Mouse (Mus musculus): ENCODE results near the gene Srp14.
A peak's percentile ranks its signal among the peaks of the same experiment; 100 is the strongest.

Gene Srp14

DNA sequence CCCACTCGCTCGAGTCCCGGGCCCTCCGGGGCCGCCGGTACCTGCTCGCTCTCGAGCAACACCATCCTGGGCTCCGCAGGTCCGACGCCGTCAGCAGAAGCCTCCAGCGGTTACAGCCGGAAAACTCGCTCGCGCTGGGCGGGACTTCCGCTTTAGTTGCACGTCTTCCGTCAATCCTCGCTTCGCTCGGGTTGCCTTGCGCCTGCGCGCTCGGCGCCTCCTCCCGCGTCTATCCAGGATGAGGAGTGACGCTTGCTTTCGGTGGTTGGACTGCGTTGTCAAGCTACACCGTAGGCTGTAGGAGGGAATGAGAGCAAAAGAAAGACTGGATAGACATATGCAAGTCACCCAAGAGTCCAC, at the start of gene Srp14:
TSS of gene Srp14 (minus strand) at position 162 of the 360 bp plus-strand sequence.
- peak; percentile 97 for DNase-seq

DNA sequence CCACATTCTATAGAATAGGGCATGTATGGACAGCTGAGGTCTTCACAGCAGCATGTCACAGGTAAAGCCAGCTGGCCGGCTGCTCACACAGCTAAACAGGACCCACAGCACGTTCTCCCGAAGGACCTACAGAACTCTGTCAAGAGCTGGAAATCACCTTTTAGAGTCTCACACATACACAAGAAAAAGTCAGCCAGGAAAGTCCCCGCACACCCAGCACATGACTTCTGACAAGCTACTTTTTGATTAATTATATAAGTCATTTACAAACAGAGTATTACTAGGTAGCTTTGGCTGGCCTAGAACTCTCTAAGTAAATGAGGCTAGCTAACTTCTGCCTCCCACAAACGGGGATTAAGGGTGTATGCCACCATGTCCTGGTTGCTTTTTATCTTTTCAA, 47.0 kb upstream of the Srp14 start:
- no peak for DNase-seq

DNA sequence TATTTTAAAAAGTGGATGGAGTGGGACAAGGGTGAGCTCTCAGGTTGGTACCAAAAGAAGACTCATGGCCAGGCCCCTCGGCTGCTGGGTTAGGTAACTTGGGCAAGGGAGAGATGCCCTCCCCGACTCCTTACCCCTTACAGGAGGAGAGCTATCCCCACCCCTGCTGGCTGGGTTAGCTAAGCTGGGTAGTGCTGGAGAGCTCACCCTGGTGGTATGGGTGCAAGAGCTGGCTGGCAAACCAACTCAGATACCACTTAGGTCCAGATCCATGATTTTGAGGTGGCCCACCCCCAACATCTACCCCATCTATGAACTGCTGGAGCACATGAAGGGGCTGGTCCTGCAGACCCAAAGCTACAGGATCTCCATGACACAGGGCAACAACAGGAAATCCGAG, 45.3 kb upstream of the Srp14 start:
- DNase-seq: no peak

DNA sequence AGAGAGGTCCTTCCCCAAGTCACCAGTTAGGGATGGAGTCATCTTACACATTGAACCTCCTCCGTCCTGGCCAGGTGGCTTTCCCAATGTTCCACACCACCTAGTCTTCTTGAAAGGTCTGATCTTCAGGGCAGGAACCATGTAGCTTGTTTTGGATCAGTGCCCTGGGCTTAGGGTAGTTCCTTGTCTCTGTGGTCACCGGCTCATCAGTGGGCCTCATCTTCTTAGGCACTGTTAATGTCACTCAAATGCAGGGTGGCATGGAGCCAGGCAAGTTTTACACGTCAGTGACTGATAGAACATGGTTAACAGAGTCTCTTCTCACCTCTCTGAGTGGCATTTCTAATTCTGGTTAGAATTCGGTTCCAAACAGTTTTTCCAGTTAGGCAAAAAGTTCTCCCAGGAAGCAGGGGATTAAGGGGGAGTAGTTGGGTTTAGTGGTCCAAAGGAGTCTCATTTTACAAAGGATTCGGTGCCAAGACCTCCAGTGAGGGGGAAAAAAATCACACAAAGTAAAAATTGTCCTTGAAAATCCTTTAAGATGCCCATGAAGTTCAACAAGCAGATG, 43.7 kb upstream of the Srp14 start:
- DNase-seq: peak; percentile 53

DNA sequence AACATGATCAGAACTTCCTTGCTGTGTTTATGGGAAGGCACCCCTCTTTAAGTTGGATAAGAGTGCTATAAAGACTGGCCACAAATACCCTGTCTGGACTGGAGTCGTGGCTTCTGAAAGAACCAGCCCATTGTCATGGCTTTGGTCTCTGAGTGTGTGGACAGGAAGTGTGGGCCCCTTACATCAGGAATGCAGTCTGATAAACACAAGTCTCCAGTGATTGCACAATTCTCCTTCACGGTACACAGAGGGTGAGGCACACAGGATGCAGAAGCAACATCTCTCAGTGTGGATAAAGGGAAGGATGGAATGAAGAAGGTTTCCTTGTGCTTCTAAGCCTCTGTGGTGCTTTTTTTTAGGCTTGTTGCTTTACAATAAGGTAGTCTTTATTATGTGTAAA, 42.8 kb upstream of the Srp14 start:
- no peak for DNase-seq

DNA sequence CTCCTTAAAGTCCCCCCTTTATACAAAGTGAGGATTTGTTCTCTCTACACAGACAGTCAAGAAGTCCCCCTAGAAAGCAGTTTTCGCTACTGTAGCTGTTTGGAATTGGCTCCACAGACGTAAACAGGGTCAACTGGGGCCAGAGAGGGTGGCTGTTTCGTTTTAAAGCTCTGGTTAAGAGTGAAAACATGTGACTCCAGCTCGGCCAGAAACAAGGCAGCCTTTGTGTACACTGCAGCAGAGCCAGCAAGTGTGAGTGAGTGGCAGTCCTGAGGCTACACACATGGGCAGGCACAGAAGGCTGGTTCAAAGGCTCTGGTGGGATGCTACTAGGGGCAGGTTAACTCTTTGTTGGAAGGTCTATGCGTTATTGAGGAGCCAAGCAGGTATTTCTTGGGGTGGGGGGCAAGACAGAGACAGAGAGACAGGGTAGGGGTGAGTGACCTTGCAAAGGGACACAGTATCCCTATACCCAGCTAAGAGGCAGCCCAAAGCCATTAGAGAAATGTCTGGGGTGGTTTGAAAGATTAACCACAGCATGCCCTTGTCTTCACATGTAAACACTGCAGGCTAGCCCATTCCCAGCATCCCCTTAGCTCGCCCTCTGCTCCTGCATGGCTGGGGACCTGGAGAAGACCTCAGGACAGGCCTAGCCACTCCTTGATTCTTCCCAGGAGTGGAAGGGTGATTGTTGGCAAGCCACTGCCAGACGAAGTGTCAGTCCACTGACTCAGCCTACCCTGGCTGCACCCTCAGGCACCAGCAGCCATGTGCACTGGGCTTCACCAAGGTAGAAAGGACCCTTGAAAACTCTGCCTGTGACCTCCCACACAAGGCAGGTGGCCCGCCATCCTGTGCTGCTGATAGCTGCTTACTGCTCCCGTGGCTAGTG, 40.8 kb upstream of the Srp14 start:
- DNase-seq: peak; percentile 84

DNA sequence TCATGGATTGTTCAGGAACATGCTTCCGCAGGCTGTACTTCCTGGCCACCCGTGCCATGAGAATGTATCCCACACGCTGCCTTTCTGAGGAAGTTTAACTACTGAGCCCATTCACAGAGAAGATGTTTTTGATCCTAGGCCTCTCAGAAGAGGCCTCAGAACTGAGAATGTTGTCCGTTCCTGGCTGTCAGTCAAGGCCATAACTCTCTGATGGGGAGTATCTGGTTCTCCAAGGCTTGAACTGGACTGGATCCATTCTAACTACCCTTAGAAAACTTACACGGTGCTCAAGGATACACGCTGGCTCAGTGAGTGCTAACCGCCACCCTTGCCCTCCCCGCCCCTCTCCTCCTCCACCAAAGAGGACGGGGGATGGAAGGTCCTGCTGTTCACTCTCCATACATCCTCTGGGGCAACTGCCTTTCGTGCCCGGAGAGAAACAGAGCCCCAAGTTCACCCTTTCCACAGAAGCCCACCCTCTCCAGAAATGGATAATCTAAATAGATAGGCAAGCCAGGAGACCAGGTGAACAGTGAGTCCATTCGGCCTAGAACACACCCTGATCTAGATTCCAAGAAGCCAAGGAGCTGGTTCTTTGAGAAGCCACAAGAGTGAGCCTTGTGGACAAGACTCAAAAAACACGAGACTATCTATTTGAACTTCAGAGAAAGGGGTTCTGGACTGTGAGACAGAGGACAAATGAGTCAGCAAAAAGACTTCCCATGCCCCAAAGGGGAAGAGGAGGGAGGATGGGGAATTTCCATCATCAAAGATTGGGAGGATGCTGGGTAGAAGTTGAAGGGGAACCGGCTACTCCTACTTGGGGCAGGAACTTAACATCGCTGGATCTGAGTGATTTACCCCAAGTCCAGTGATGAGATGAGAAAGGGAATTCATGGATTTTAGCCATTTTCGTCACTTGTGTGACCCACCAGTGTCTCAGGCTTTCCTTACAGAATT, 33.2 kb upstream of the Srp14 start:
- DNase-seq: no peak

DNA sequence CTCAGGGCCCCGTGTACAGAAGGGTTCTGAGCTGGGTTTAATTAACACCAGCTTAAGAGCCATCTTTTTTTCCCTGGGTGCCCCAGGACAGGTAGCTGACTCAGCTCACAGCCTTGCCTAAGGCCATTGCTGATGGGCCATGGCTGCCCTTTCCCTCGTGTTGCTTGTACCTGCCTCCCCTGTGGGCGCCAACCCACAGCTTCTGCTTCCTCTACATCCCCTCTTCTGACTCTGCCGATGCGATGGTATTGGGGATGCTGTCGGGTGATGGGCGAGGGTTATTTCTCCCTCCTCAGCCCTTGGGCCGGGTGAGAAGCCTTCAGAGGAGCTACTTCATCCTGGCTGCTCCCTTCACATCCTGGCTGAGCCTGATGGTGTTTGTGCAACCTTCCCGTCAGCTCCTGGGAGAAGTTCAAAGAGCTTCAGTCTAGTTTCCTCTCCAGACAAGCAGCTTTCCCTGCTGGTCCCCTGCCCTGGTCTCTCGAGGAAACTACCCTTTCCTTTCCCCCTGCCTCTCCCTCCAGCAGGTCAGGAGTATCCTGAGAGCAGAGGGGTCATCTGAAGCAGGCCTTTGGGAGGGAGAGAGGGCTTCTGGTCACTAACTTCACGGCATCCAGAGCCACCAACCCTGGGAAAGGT, 32.4 kb upstream of the Srp14 start:
- DNase-seq: peak; percentile 40

DNA sequence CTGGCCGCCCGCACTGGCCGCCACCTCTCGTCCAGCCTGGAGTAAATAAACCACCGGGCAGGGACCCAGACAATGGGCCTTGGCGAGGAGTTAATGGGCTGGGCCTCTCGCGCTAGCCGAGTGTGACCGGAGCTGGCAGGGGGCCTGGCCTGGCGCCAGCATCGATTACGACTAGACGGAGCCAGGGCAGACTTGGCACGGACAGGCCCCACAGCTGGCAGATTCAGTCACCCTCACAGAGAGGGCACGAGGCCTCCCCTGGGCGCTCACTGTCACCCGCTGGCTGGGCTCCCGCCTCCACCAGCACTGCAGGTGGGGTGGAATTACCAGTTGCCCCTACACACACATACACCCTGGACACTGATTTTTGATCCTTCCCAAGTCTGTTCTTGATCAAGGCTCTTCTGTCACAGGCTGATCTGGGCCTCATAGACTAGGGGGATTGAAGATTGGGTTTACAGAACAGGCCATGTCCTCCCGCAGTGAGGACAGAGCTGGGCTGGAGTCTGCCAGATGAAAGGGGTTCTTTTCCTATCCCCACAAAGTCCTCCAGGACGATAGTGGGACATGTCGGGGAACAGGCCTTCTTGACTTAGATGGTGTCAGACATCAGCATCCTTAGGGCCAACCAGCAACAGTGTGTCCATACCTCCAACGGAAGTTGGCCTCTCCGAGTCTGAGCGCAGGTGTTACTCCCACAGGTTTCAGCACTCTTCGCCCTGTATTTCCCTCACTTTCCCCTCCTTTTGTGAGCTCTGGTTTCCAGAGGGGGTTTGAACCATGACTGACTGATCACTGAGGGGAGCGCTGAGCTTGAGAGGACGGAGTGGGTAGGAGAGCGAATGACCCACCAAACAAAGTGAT, 31.2 kb upstream of the Srp14 start:
- peak; percentile 97 for DNase-seq

DNA sequence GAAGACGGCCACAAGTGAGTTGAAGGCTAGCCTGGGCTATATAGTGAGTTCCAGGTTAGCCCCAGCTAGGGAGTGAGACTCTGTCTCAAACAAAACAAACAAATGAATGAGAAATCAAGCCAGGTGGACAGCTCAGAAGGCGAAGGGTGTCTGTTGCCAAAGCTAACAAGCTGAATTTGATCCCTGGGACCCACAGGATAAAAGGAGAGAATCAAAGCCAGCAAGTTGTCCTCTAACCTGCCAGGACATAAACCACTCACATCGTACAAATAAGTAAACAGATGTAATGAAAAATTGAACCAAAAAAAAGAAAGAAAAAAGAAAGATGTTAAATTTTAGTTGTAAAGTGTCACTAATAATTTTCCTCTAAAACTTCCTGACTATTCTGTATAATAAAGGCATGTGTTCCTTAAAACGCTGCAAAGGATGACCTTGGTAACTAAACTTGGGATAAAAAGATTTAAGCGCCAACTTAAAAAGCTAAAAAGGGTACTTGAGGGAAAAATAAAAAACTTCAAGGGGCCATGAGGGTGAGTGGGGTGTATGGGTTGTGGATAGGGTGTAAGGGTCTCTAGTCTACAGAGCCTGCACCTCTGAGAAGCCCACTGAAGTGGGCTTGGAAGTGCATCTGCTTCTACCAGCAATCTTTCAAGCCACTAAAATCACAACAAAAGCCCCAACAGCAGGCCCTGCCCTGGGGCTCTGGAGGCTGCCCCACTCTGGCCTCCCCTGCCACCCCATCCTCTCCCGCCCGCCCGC, 30.4 kb upstream of the Srp14 start:
- no peak for DNase-seq

DNA sequence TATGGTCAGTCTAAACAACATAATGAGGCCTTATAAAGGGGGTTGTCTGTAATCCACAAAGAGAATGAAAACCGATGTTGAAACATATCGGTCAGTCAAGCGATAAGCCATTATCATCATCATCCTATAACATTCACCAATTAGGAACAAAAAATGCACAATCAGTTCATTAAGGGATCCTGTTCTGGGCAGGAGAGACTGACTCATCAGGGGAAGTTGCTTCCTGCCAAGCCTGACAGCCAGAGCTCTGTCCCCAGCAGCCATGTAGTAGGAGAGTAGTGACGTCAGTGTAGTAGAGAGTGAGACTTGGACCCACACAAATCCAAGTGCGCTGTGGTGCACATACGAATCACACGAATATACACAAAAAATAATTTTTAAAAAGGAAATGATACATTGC, 27.6 kb upstream of the Srp14 start:
- no peak for DNase-seq

DNA sequence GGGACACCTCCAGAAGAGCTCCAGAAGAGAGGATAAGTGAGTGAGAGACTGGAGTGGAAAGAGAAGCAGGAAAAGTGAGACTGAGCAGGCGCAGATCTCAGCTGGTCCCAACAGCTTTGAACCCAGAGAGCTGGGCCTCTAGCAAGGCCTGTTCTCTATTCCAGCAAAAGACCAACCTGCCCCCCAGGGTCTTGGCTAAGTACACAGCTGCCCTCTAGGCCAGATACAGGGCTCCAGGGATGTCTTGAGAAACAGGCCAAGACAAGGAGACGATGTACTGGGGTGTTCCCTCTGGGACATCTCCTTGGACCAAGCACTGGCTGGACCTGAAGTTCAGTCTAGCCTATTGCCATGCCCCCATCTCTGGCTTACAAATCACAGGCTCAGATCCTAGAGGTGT, 20.7 kb upstream of the Srp14 start:
- DNase-seq: no peak

DNA sequence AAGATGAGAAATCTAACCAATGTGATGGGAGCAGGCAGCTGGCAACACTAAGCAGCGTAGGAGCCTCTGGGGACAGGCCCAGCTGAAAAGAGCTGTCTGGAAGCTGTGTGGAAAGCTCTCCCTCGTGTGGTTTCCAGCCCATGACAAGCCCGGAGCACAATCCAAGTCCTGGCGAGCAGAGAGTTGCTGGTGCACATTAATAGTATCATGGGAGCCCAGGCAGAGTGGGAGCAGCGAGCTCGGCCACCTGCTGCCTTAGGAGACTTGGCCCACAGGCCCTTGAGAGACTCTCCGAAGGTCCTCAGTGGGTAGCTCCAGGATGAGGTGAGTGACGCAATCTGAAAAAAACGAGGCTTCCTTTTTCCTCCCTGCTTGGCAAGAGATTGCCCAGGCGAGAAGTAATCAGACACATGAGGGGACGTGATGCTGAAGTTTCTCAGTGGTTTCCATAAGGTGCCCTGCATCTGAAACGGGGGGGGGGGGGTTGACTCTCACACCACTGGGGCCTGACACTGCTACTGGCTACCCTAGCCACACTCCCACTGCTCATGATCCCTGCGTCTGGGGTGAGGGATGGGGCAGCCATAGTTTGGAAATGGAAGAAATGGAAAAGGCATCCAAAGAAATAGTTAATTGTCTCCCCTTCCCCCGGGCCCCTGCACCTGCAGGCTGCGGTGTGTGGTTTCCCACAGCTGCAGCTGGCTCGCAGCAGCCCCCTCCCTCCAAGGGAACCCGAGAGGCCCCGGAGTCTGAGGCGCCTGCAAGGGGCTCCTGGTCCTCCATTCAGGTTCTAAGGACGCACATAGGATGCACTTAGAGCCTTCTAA, 19.8 kb upstream of the Srp14 start:
- DNase-seq: peak; percentile 41

DNA sequence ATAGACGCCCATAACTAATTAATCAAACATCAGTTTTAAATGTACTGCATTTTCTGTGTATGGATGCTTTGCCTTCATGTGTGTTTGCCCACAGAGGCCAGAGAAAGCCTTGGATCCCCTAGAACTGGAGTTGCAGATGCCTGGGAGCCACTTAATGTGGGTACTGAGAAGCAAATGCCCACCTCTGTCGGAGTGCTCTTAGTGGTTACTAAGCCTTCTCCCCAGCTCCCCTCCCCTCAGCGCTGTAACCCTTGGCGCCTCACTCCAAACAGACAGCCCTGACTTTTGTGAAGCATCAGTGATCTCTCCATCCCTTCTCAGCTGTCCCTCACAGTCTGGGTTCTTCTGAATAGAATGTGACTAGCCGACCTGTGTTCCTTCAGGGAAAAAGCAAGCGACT, 19.0 kb upstream of the Srp14 start:
- DNase-seq: no peak

DNA sequence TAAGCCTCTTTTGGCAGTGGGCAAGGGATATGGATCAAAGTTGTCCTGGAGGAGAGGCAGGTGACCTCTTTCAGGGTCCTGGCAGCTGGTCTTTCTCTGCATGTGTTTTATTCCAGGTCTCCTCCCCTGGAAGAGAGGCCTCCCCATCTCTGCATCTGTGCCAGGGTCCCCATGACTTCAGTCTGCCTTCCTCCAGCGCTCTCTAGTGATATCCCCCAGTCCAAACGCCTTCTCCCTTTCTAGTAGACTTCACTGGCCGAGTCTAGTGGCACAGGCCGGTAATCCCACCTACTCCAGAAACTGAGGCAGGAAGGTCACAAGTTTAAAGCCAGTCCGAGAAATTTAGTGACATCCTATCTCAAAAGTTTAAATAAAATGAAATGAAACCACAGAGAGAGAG, 18.4 kb upstream of the Srp14 start:
- DNase-seq: no peak

DNA sequence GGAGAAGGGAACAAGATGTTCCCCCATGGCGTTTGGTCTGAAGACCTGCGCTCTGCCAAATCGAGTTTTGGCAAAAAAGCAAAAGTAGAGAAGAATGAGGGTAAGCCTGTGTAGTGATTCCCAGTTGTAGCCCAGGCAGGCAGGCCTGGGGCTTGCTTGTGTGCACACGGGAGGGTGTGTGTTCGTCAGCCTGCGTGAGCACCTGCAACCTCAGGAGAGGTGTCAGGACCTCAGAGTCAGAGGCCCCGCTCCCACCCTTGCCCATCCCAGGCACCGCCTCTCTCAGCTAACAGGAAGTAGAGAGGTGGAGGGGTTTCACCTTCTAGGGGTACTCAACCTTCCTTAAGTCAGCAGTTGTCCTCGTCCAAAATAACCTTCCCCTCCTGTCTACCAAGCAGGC, 15.5 kb upstream of the Srp14 start:
- no peak for DNase-seq

DNA sequence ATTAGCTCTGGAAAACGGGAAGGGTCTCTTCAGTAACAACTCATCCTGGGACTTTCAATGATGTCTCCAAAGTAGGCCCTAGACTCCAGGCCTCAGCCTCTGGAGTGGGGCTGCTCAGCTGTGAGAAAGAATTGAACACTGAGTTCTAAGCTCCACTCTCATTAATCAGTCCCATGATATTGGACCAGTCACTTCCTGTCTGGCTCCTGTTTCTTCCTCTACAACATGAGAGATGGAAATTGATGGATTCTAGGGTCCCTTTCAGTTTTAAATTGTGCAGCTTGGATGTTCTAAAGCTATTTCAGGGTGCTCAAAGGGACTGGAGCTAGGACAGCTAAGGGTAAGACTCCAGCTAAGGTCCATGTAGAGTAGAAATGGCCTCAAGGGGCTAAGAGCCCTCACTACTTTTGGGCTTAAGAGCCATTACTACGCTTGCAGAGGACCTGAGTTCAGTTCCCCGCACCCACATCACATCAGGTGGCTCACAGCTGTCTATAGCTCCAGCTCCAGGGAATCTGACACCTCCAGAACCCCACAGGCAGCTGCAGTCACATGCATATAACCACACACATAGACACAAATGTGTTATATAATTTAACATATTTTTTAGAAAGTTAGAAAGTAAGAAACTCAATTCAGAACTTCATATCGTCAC, 12.4 kb upstream of the Srp14 start:
- DNase-seq: no peak

DNA sequence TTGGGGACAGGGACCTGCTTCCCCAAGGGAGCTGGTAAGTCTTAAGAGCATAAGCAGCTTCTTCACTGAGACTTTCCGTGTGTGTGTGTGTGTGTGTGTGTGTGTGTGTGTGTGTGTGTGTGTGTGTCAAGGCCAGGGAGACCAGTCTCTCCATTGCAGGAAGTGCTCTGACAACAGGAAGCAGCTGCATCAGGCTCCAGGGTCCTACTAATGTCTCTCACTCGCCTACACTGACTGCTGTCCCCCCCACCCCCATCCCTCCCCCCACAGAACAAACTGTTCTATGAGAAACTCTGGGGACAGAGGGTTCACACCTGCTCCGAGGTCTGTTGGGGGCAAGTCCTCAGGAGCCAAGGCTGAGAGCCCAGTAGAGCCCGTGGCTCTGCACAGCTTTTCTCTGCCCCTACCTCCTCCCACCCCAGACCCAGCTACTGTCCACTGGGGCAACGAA, 11.8 kb upstream of the Srp14 start:
- DNase-seq: peak; percentile 77

DNA sequence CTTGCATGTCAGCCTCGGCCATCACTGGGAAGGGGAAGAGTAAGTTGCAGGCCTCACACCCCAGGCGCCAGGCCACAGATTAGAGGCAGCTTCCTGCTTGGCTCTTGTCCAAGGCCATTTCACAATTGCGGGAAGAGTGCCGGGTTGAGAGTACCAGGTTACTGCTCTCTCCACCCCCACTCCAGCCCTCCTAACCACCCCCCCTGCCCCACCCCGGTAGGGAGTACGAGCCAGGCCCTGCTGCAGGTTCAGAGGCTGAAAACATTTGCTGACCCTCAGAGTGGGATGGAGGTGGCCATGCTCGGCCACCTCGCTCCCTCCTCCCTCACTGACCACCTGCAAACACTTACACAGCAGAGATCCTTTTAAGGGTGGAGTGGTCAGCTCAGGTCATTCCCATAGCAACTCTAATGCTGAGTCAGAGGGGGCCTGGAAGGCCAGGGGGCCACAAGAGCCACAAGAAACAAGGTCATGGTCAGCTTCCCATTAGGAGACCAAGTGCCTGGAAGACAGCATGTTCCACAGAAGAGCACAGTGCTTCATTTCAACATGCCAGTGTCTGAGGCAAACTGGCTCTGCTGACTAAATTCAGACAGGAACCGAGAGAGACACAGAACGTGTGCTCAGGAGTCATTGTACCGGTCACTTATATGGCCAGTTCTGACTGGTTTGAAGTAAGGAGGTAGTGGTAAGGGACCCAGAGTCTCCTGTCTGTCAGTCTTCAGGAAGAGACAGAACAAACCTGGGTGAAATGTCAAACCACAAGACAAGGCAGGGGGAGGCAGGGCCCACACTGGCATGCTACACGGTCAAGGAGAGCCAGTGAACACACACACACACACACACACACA, 11.0 kb upstream of the Srp14 start:
- peak; percentile 88 for DNase-seq

Measured in kidney, postnatal 10 days (tissue).